Mouse (Mus musculus) C2C12 (cell line): Measurements from ENCODE around the gene Ripor3. TPM values are rescaled to one million over a fixed set of nuclear protein-coding genes. Genes with fewer than 3 reads are reported as not detected.
"Not testable (repeated sequence)": the region's sequence is repeated elsewhere in the genome, so short reads cannot be mapped to it uniquely, and the experiment has no call there.

Experiments used
- H3K27me3 ChIP-seq: one replicate; pipeline ENCODE4 v1.6.1; 2011; ENCODE audit not compliant: control insufficient read depth, insufficient read depth, insufficient read length
- H3K36me3 ChIP-seq: one replicate; pipeline ENCODE4 v1.6.1; 2011; ENCODE audit not compliant: control insufficient read depth, insufficient read depth
- H3K4me3 ChIP-seq: one replicate; pipeline ENCODE4 v1.5.1; 2011; ENCODE audit warnings: mild to moderate bottlenecking, control low read depth; ENCODE audit not compliant: poor library complexity, insufficient read depth, severe bottlenecking
- H3K79me2 ChIP-seq: one replicate; pipeline ENCODE4 v1.6.1; 2011; ENCODE audit not compliant: control insufficient read depth, insufficient read depth
- H3K79me3 ChIP-seq: one replicate; pipeline ENCODE4 v1.6.1; 2011; ENCODE audit warnings: low read depth, control low read depth
- H3ac ChIP-seq: one replicate; pipeline ENCODE3; 2011; ENCODE audit warnings: low read depth; ENCODE audit not compliant: control insufficient read depth, insufficient read length
- CEBPB ChIP-seq: IDR thresholded peaks from one replicate; pipeline ENCODE4 v1.6.1; 2011; ENCODE audit warnings: low read depth, mild to moderate bottlenecking, control low read depth, moderate library complexity
- CTCF ChIP-seq: IDR thresholded peaks from one replicate; pipeline ENCODE4 v1.5.1; 2011; ENCODE audit not compliant: control insufficient read depth, insufficient read depth, insufficient read length
- FOSL1 ChIP-seq: IDR thresholded peaks from one replicate; pipeline ENCODE4 v1.8.0; 2011; ENCODE audit warnings: mild to moderate bottlenecking, low read length; ENCODE audit not compliant: poor library complexity, insufficient read depth, severe bottlenecking
- MAX ChIP-seq: IDR thresholded peaks from one replicate; pipeline ENCODE4 v1.6.1; 2011; ENCODE audit warnings: mild to moderate bottlenecking, control low read depth
- MYOD1 ChIP-seq: IDR thresholded peaks from one replicate; pipeline ENCODE4 v1.6.1; 2011; ENCODE audit warnings: low read depth; ENCODE audit not compliant: control insufficient read depth, insufficient read length
- MYOG ChIP-seq: IDR thresholded peaks from one replicate; pipeline ENCODE4 v1.6.1; 2011; ENCODE audit not compliant: control insufficient read depth, insufficient read length; ENCODE audit errors: extremely low read depth
- USF1 ChIP-seq: IDR thresholded peaks from one replicate; pipeline ENCODE4 v1.6.1; 2011; ENCODE audit warnings: low read depth, mild to moderate bottlenecking, control low read depth, moderate library complexity
- long read RNA-seq, 2 experiments: library from polyadenylated mRNA; unstranded; transcript quantifications; one replicate each; pipeline ENCODE4 v2.0.0; 2019 to 2020
- polyA plus RNA-seq: library from polyadenylated mRNA; unstranded; fragments of >200 nt; fragmentation: generic; extraction: Trizol; gene quantifications from one replicate; pipeline ENCODE4 v1.2.1, GENCODE M21; 2012; ENCODE audit warnings: missing spikeins

Gene Ripor3
- 0.04 TPM for polyA plus RNA-seq
- long read RNA-seq, experiment 1, result 0 reads
- long read RNA-seq, experiment 2, result 0 reads

DNA sequence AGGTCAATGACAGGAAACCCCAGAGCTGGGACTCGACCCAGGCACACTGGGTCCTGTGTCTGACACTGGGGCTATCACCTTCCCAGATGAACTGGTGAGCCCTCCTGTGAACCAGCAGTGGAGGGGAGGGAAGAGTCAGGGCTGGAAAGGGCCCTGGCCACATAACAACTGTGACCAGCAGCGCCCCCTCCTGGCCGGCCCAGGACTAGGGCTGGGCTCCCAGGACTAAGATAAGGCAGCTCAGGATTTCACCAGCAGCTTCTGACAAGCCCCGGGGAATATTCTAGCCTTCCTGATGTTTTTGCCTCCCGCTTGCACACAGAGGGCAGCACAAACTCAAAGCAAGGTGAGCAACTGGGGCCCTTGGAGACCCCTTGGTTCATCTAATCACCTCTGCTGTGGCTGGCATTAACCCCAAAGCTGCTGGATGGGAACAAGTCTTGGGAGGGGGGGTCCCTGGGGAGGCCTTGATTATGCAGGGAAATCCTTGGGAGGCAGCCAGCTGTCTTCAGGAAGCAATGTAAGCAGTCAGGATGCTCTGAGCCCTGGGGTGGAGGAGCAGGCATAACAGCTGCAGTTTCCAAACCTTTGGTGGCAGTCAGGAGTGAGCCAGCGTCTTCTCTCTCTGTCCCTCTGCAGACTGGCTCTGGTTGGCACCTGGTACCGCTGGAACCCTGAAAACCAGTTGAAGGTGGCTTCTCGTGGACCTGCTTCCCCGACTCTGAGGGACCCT lies at the start of gene Ripor3:
Ripor3 (minus strand) TSS at position 683 of the 733 bp plus-strand sequence.
- Histone ChIP-seq H3K4me3 (no peak within 1 kb of the TSS), H3K79me2 (no peaks in the 10 kb centered on the region), H3K27me3 (no peaks in the 10 kb centered on the region), H3K36me3 (no peaks in the 10 kb centered on the region), H3ac (no peak within 1 kb of the TSS), H3K79me3 (no peaks in the 10 kb centered on the region)
- TF ChIP-seq MYOD1 (no peak), MYOG (no peak), CEBPB (no peak), USF1 (no peak), FOSL1 (no peak), CTCF (peak; percentile 81)

- no peaks in the 10 kb centered on the region for H3K79me3 ChIP-seq
- no peaks in the 10 kb centered on the region for H3K36me3 ChIP-seq
- no peaks in the 10 kb centered on the region for H3K79me2 ChIP-seq
- H3K27me3 ChIP-seq, result no peaks in the 10 kb centered on the region
- no peak overlapping the region for H3ac ChIP-seq
- TF ChIP-seq MYOD1, result no peak
- TF ChIP-seq MAX, result no peak
- no peak overlapping the region for H3K4me3 ChIP-seq
Observed at GRCm38 (mm10) chr2:168059200-168059790, 48.9 kb upstream of the Ripor3 start.

DNA sequence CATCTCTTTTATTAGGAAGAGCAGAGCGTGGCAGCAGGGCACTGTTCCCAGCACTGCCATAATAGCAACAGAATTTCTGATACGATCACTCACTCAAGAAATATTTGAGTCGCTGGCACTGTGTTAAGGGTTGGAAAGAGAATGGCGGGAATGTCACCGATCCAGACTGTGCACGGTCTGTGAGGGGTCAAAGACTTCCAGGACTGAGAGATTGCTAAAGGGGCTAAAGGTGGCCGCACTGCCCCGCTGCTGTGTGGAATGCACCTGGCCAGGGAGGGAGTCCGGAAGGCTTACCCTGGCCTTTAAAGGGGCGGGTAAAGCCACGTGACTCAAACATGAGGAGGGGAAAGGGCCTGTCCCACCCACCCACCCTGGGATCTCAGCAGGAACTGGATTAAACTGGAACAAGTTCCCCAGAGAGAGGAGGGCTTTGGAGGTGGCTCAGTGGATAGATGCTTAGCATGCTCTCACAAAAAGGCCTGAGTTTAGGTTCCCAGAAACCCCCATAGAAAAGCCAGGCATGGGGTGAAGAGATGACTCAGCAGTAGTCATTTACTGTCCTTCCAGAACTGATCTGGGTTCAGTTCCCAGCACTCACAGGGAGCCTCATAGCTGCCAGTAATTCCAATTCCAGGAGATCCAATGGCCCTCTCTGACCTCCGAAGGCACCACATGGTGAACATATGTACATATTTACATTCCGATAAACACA lies 48.2 kb upstream of the Ripor3 start:
- no peak overlapping the region for H3K4me3 ChIP-seq
- H3K36me3 ChIP-seq, result no peaks in the 10 kb centered on the region
- no peaks in the 10 kb centered on the region for H3K79me2 ChIP-seq
- H3K79me3 ChIP-seq, result no peaks in the 10 kb centered on the region
- no peak overlapping the region for H3ac ChIP-seq
- no peaks in the 10 kb centered on the region for H3K27me3 ChIP-seq
- TF ChIP-seq MAX (no peak), MYOG (no peak), MYOD1 (no peak), USF1 (no peak), FOSL1 (no peak), CEBPB (no peak), CTCF (no peak)

GRCm38 (mm10) chr2:168057876-168058275 lies 47.5 kb upstream of the Ripor3 start:
- not testable (repeated sequence) for H3K79me2 ChIP-seq, H3K79me3 ChIP-seq

DNA sequence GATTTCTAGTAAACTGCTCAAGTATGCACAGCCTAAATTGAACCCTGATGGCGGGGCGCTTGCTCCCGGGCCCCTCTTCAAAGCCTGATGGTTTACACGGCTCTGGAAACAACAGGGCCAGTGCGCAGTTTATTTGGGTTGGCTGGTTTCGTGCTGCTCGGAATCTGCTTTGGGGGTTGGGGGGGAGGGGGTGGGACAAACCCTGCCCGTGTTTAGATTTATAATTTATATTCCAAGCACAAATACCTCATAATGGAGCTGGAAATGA lies 46.2 kb upstream of the Ripor3 start:
- TF ChIP-seq FOSL1 (no peak), USF1 (no peak), MYOD1 (no peak), CTCF (no peak), MAX (no peak)
- peaks cover 3% of the 10 kb centered on the region for H3K27me3 ChIP-seq
- no peak overlapping the region for H3K4me3 ChIP-seq
- no peaks in the 10 kb centered on the region for H3K36me3 ChIP-seq
- H3K79me3 ChIP-seq, result no peaks in the 10 kb centered on the region
- no peaks in the 10 kb centered on the region for H3K79me2 ChIP-seq
- no peak overlapping the region for H3ac ChIP-seq

More at GRCm38 (mm10) chr2:168057876-168058275, 47.5 kb upstream of the Ripor3 start:
- not testable (repeated sequence) for H3K4me3 ChIP-seq, H3K36me3 ChIP-seq, H3ac ChIP-seq, H3K27me3 ChIP-seq

GRCm38 (mm10) chr2:168055910-168056665 lies 45.7 kb upstream of the Ripor3 start:
- Histone ChIP-seq H3K36me3 (no peaks in the 10 kb centered on the region), H3K27me3 (peaks cover 8% of the 10 kb centered on the region), H3K79me3 (no peaks in the 10 kb centered on the region), H3K4me3 (no peak overlapping the region), H3K79me2 (no peaks in the 10 kb centered on the region), H3ac (no peak overlapping the region)
- TF ChIP-seq FOSL1 (no peak), CTCF (no peak), USF1 (no peak), MYOG (no peak), MYOD1 (no peak), MAX (no peak), CEBPB (no peak)
